Mouse (Mus musculus) liver, adult 2 months (tissue): ENCODE results near the gene Mpv17l2. TPM values are rescaled to one million over a fixed set of nuclear protein-coding genes. Genes with fewer than 3 reads are reported as not detected.
A peak's percentile ranks its signal among the peaks of the same experiment; 100 is the strongest.

Experiments
- DNase-seq: peaks from one replicate; pipeline ENCODE4 v3.0.0-alpha.2; 2011; ENCODE audit warnings: low read depth, low spot score; ENCODE audit errors: extremely low read depth
- H3K27ac ChIP-seq: fragments of 200-500 bp; replicated peaks from 2 replicates; pipeline ENCODE4 v1.5.1; 2012; ENCODE audit warnings: low read depth, mild to moderate bottlenecking, control low read depth, inconsistent platforms, low read length; ENCODE audit not compliant: insufficient read depth
- H3K27me3 ChIP-seq: fragments of 200-500 bp; 2 replicates; pipeline ENCODE4 v1.6.1; 2012; ENCODE audit warnings: mild to moderate bottlenecking, moderate library complexity, low read length, inconsistent platforms; ENCODE audit not compliant: control insufficient read depth, insufficient read depth
- H3K36me3 ChIP-seq: fragments of 200-500 bp; 2 replicates; pipeline ENCODE4 v1.6.1; 2012; ENCODE audit warnings: low read length, inconsistent platforms; ENCODE audit not compliant: control insufficient read depth, insufficient read depth
- H3K4me1 ChIP-seq: fragments of 200-500 bp; 2 replicates; pipeline ENCODE4 v1.6.1; 2011; ENCODE audit warnings: low read length; ENCODE audit not compliant: control insufficient read depth, insufficient read depth
- H3K4me3 ChIP-seq: fragments of 200-500 bp; 2 replicates; pipeline ENCODE4 v1.5.1; 2011; ENCODE audit warnings: low read depth, mild to moderate bottlenecking, control low read depth, low read length, moderate library complexity; ENCODE audit not compliant: insufficient read depth
- H3K79me2 ChIP-seq: fragments of 200-500 bp; 2 replicates; pipeline ENCODE4 v1.6.1; 2012; ENCODE audit warnings: inconsistent platforms, mild to moderate bottlenecking, low read length, moderate library complexity; ENCODE audit not compliant: control insufficient read depth, insufficient read depth
- H3K9ac ChIP-seq: fragments of 200-500 bp; 2 replicates; pipeline ENCODE4 v1.6.1; 2012; ENCODE audit warnings: low read depth, mild to moderate bottlenecking, control low read depth, inconsistent platforms, low read length
- CTCF ChIP-seq: fragments of 200-500 bp; IDR thresholded peaks from 2 replicates; pipeline ENCODE4 v1.5.1; 2011; ENCODE audit warnings: low read depth, low read length, control low read depth
- POLR2A ChIP-seq: fragments of 200-500 bp; IDR thresholded peaks from 2 replicates; pipeline ENCODE4 v1.6.1; 2011; ENCODE audit warnings: low read length, control low read depth; ENCODE audit not compliant: insufficient read depth; ENCODE audit errors: extremely low read depth
- WGBS: fragments of 180-500 bp; shearing (Covaris S2); methylation state at CpG from one replicate; pipeline ENCODE4 v1.1.7; 2018; 5-methylcytosine and 5-hydroxymethylcytosine counted together
- polyA plus RNA-seq: library from polyadenylated mRNA; depleted of rRNA; stranded (reverse); fragments of >200 nt; gene quantifications from 2 replicates; pipeline ENCODE4 v1.2.3, GENCODE M21; 2012
- total RNA-seq: library from RNA; depleted of rRNA; stranded (reverse); fragments of >200 nt; gene quantifications from 2 replicates; pipeline ENCODE4 v1.2.3, GENCODE M21; 2014

Mpv17l2 gene
- total and polyA plus RNA-seq, 2 experiments: 13.7 to 33.9 TPM

GRCm38 (mm10) chr8:70804481-70805206 is 43.9 kb upstream of the Mpv17l2 start, which contains the start of gene Mast3:
Gene Mast3, minus strand, starts transcription at chr8:70805054.
- TF ChIP-seq CTCF (no peak), POLR2A (peak; percentile 90)
- Histone ChIP-seq H3K27me3 (no peaks in the 10 kb centered on the region), H3K79me2 (peaks cover 3% of the 10 kb centered on the region; the same call in 1 of the 2 replicates), H3K4me3 (peak within 1 kb of the TSS; percentile 71), H3K36me3 (no peaks in the 10 kb centered on the region), H3K4me1 (peaks cover 12% of the 10 kb centered on the region), H3K9ac (peak within 1 kb of the TSS; percentile 79), H3K27ac (peak within 1 kb of the TSS; percentile 35)
- peak; percentile 72 for DNase-seq
- WGBS: under 1% methylated on average over 45 of the region's 45 CpGs

GRCm38 (mm10) chr8:70803761-70804480 is 43.2 kb upstream of the Mpv17l2 start:
- Histone ChIP-seq H3K27me3 (no peaks in the 10 kb centered on the region), H3K27ac (peak overlapping the region; percentile 42), H3K79me2 (peaks cover 3% of the 10 kb centered on the region; the same call in 1 of the 2 replicates), H3K4me3 (peak overlapping the region; percentile 71), H3K9ac (peak overlapping the region; percentile 79), H3K36me3 (no peaks in the 10 kb centered on the region), H3K4me1 (peaks cover 17% of the 10 kb centered on the region)
- 2% methylated on average over 47 of the region's 47 CpGs for WGBS
- no peak for DNase-seq
- TF ChIP-seq CTCF (no peak), POLR2A (no peak)

- no peak overlapping the region; the same call in 1 of the 2 replicates for H3K9ac ChIP-seq
Observed at GRCm38 (mm10) chr8:70802786-70803510, 42.2 kb upstream of the Mpv17l2 start.

GRCm38 (mm10) chr8:70801830-70802229 is 41.1 kb upstream of the Mpv17l2 start:
- H3K27me3 ChIP-seq: no peaks in the 10 kb centered on the region
- no peak for DNase-seq
- H3K9ac ChIP-seq: no peak overlapping the region
- H3K4me3 ChIP-seq: no peak overlapping the region
- H3K27ac ChIP-seq: no peak overlapping the region; the same call in 1 of the 2 replicates
- peaks cover 3% of the 10 kb centered on the region; the same call in 1 of the 2 replicates for H3K79me2 ChIP-seq
- WGBS: 89% methylated on average over 1 of the region's 1 CpGs
- TF ChIP-seq POLR2A (no peak), CTCF (no peak)
- H3K4me1 ChIP-seq: peaks cover 17% of the 10 kb centered on the region
- no peaks in the 10 kb centered on the region for H3K36me3 ChIP-seq

More at GRCm38 (mm10) chr8:70802786-70803510, 42.2 kb upstream of the Mpv17l2 start:
- Histone ChIP-seq H3K36me3 (no peaks in the 10 kb centered on the region), H3K79me2 (peaks cover 3% of the 10 kb centered on the region; the same call in 1 of the 2 replicates), H3K27ac (peak overlapping the region; percentile 42), H3K4me3 (no peak overlapping the region), H3K4me1 (peaks cover 17% of the 10 kb centered on the region), H3K27me3 (no peaks in the 10 kb centered on the region)
- TF ChIP-seq CTCF: no peak
- no peak for TF ChIP-seq POLR2A
- peak; percentile 56 for DNase-seq
- WGBS: 59% methylated on average over 11 of the region's 11 CpGs

- WGBS: 54% methylated on average over 15 of the region's 15 CpGs
- H3K79me2 ChIP-seq: peaks cover 9% of the 10 kb centered on the region; the same call in 1 of the 2 replicates
- H3K36me3 ChIP-seq: no peaks in the 10 kb centered on the region
- TF ChIP-seq POLR2A (no peak), CTCF (no peak)
- no peak overlapping the region; the same call in 1 of the 2 replicates for H3K27ac ChIP-seq
- DNase-seq: no peak
- no peak overlapping the region for H3K9ac ChIP-seq
- H3K4me3 ChIP-seq: no peak overlapping the region
- H3K4me1 ChIP-seq: peaks cover 18% of the 10 kb centered on the region
- no peaks in the 10 kb centered on the region for H3K27me3 ChIP-seq
Observed at GRCm38 (mm10) chr8:70801156-70801555, 40.4 kb upstream of the Mpv17l2 start.
